Mouse (Mus musculus) kidney, postnatal 4 days (tissue): ENCODE results near the gene Rac2.

Experiments used
- DNase-seq, 2 experiments: peaks; one replicate each; pipeline ENCODE4 v3.0.0; 2021; ENCODE audit warnings: mixed read lengths in 2 of 2

Rac2 gene

GRCm38 (mm10) chr15:78587050-78587994, 14.7 kb upstream of the Rac2 start:
- peak; percentile 92 for DNase-seq

- no peak for DNase-seq
Observed at GRCm38 (mm10) chr15:78585404-78585803, 12.8 kb upstream of the Rac2 start.

GRCm38 (mm10) chr15:78583352-78583751, 10.8 kb upstream of the Rac2 start:
- no peak for DNase-seq

GRCm38 (mm10) chr15:78576284-78576810, 3.8 kb upstream of the Rac2 start:
- no peak for DNase-seq

- DNase-seq = no peak
Observed at GRCm38 (mm10) chr15:78572270-78572600, 348 bp downstream of the Rac2 start.

- no peak for DNase-seq
Observed at GRCm38 (mm10) chr15:78571554-78572269, 871 bp downstream of the Rac2 start.

GRCm38 (mm10) chr15:78570170-78570569, 2.4 kb downstream of the Rac2 start:
- DNase-seq = no peak

- DNase-seq = no peak
Observed at GRCm38 (mm10) chr15:78567608-78568120, 4.9 kb downstream of the Rac2 start.

- no peak for DNase-seq
Observed at GRCm38 (mm10) chr15:78564764-78565435, 7.7 kb downstream of the Rac2 start.

- DNase-seq = no peak
Observed at GRCm38 (mm10) chr15:78563937-78564336, 8.6 kb downstream of the Rac2 start.

GRCm38 (mm10) chr15:78563344-78563743, 9.2 kb downstream of the Rac2 start:
- DNase-seq = no peak

GRCm38 (mm10) chr15:78559141-78559979, 13.2 kb downstream of the Rac2 start:
- no peak for DNase-seq

- no peak for DNase-seq
Observed at GRCm38 (mm10) chr15:78557693-78558535, 14.7 kb downstream of the Rac2 start.

GRCm38 (mm10) chr15:78554545-78555313, 17.9 kb downstream of the Rac2 start:
- DNase-seq = peak in 1 of 2 experiments; percentile 40

- no peak for DNase-seq
Observed at GRCm38 (mm10) chr15:78549189-78549734, 23.3 kb downstream of the Rac2 start.

GRCm38 (mm10) chr15:78548711-78549110, 23.9 kb downstream of the Rac2 start:
- no peak for DNase-seq

GRCm38 (mm10) chr15:78548336-78548665, 24.3 kb downstream of the Rac2 start:
- DNase-seq = no peak

- DNase-seq = peak; percentile 28 to 50
Observed at GRCm38 (mm10) chr15:78547415-78548335, 24.9 kb downstream of the Rac2 start.

GRCm38 (mm10) chr15:78546060-78546459, 26.5 kb downstream of the Rac2 start:
- DNase-seq = no peak
